Mouse (Mus musculus) CH12.LX (cell line): ENCODE data around the gene Rpl7l1. TPM values are rescaled to one million over a fixed set of nuclear protein-coding genes. Genes with fewer than 3 reads are reported as not detected.

Experiments used
- DNase-seq: peaks from one replicate; pipeline ENCODE4 v3.0.0-alpha.2; 2013; ENCODE audit errors: extremely low read depth
- H3K27ac ChIP-seq: 2 replicates; pipeline ENCODE4 v1.5.1; 2012; ENCODE audit warnings: low read depth, mild to moderate bottlenecking, control low read depth, moderate library complexity; ENCODE audit not compliant: insufficient read depth
- H3K27me3 ChIP-seq: replicated peaks from 2 replicates; pipeline ENCODE3; 2012; ENCODE audit warnings: inconsistent platforms
- H3K36me3 ChIP-seq, 2 experiments: replicated peaks in 1 of 2; 2 replicates each; pipeline versions ENCODE3 to v1.6.1; 2012; ENCODE audit warnings: inconsistent platforms in 1 of 2, low read length in 1 of 2, mild to moderate bottlenecking in 1 of 2, mixed read lengths in 1 of 2, moderate library complexity in 1 of 2; ENCODE audit not compliant: control insufficient read depth in 1 of 2, insufficient read depth in 1 of 2
- H3K4me1 ChIP-seq, 2 experiments: 2 replicates each; pipeline ENCODE4 v1.6.1; 2012; ENCODE audit warnings: inconsistent platforms in 1 of 2, moderate library complexity in 1 of 2; ENCODE audit not compliant: insufficient read depth in 2 of 2, control insufficient read depth in 1 of 2
- H3K4me2 ChIP-seq: 2 replicates; pipeline ENCODE4 v1.6.1; 2012; ENCODE audit warnings: low read depth, mild to moderate bottlenecking, control low read depth; ENCODE audit not compliant: poor library complexity, insufficient read depth, severe bottlenecking
- H3K4me3 ChIP-seq, 3 experiments: fragments of 150-350 bp in 1 of 3; sonication (generic) in 1 of 3; replicated peaks in 1 of 3; 2 replicates each; pipeline versions ENCODE3 to v1.5.1; 2011 to 2012; ENCODE audit warnings: low read depth in 2 of 3, low read length in 2 of 3, mild to moderate bottlenecking in 2 of 3, moderate library complexity in 2 of 3, control low read depth in 1 of 3, improper control_type of control experiment in 1 of 3, inconsistent platforms in 1 of 3, mixed read lengths in 1 of 3; ENCODE audit not compliant: poor library complexity in 1 of 3
- H3K79me2 ChIP-seq: replicated peaks from 2 replicates; pipeline ENCODE4 v1.6.1; 2012; ENCODE audit warnings: mild to moderate bottlenecking, moderate library complexity; ENCODE audit not compliant: control insufficient read depth, poor library complexity, insufficient read depth, severe bottlenecking; ENCODE audit errors: extremely low read depth
- H3K9ac ChIP-seq: 2 replicates; pipeline ENCODE4 v1.6.1; 2012; ENCODE audit warnings: low read depth, mild to moderate bottlenecking, control low read depth, moderate library complexity; ENCODE audit not compliant: insufficient read depth
- H3K9me3 ChIP-seq: replicated peaks from 2 replicates; pipeline ENCODE3; 2012; ENCODE audit warnings: low read length, inconsistent platforms, mixed read lengths
- BHLHE40 ChIP-seq: IDR thresholded peaks from 2 replicates; pipeline ENCODE4 v1.6.1; 2011; ENCODE audit warnings: mild to moderate bottlenecking, low read depth, low read length, improper control_type of control experiment
- CTCF ChIP-seq, 2 experiments: IDR thresholded peaks in 1 of 2; conservative IDR thresholded peaks in 1 of 2; 2 replicates each; pipeline ENCODE4 v1.5.1; 2011 to 2012; ENCODE audit warnings: low read depth in 2 of 2, low read length in 2 of 2, improper control_type of control experiment in 1 of 2, inconsistent platforms in 1 of 2, mild to moderate bottlenecking in 1 of 2, moderate library complexity in 1 of 2
- EP300 ChIP-seq: IDR thresholded peaks from 2 replicates; pipeline ENCODE4 v1.6.1; 2011; ENCODE audit warnings: low read length, improper control_type of control experiment
- GABPA ChIP-seq: IDR thresholded peaks from 2 replicates; pipeline ENCODE4 v1.6.1; 2012; ENCODE audit warnings: low read depth, low read length, improper control_type of control experiment, inconsistent platforms; ENCODE audit not compliant: insufficient replicate concordance
- HCFC1 ChIP-seq: IDR thresholded peaks from 2 replicates; pipeline ENCODE4 v1.6.1; 2012; ENCODE audit warnings: low read depth, mild to moderate bottlenecking, inconsistent platforms, low read length, improper control_type of control experiment
- JUND ChIP-seq: conservative IDR thresholded peaks from 2 replicates; pipeline ENCODE4 v1.6.1; 2011; ENCODE audit warnings: low read depth, low read length, improper control_type of control experiment
- KAT2A ChIP-seq: IDR thresholded peaks from 2 replicates; pipeline ENCODE4 v1.6.1; 2012; ENCODE audit warnings: low read length, improper control_type of control experiment, inconsistent platforms; ENCODE audit not compliant: insufficient replicate concordance
- MAX ChIP-seq: IDR thresholded peaks from 2 replicates; pipeline ENCODE4 v1.6.1; 2011; ENCODE audit warnings: low read length, improper control_type of control experiment
- MAZ ChIP-seq: IDR thresholded peaks from 2 replicates; pipeline ENCODE4 v1.6.1; 2012; ENCODE audit warnings: low read depth, mild to moderate bottlenecking, inconsistent platforms, low read length, improper control_type of control experiment, moderate library complexity
- MXI1 ChIP-seq: IDR thresholded peaks from 2 replicates; pipeline ENCODE4 v1.6.1; 2011; ENCODE audit warnings: mild to moderate bottlenecking, low read depth, low read length, improper control_type of control experiment
- NELFE ChIP-seq: IDR thresholded peaks from 2 replicates; pipeline ENCODE4 v1.6.1; 2011; ENCODE audit warnings: low read depth, low read length, improper control_type of control experiment
- NRF1 ChIP-seq: IDR thresholded peaks from 2 replicates; pipeline ENCODE4 v1.6.1; 2014; ENCODE audit warnings: low read depth, mild to moderate bottlenecking, inconsistent platforms, low read length, improper control_type of control experiment, moderate library complexity
- POLR2AphosphoS2 ChIP-seq: IDR thresholded peaks from 2 replicates; pipeline ENCODE4 v1.6.1; 2011; ENCODE audit warnings: low read depth, low read length, improper control_type of control experiment
- RCOR1 ChIP-seq: conservative IDR thresholded peaks from 2 replicates; pipeline ENCODE4 v1.6.1; 2012; ENCODE audit warnings: low read depth, mild to moderate bottlenecking, inconsistent platforms, low read length, improper control_type of control experiment
- SMC3 ChIP-seq: IDR thresholded peaks from 2 replicates; pipeline ENCODE4 v1.6.1; 2011; ENCODE audit warnings: low read depth, low read length, improper control_type of control experiment
- UBTF ChIP-seq: IDR thresholded peaks from 2 replicates; pipeline ENCODE4 v1.6.1; 2012; ENCODE audit warnings: low read depth, mild to moderate bottlenecking, inconsistent platforms, low read length, improper control_type of control experiment, moderate library complexity
- USF1 ChIP-seq: IDR thresholded peaks from 2 replicates; pipeline ENCODE4 v1.6.1; 2014; ENCODE audit warnings: low read depth, mild to moderate bottlenecking, inconsistent platforms, low read length, improper control_type of control experiment
- ZKSCAN1 ChIP-seq: IDR thresholded peaks from 2 replicates; pipeline ENCODE4 v1.6.1; 2012; ENCODE audit warnings: low read depth, inconsistent platforms, low read length, improper control_type of control experiment, borderline replicate concordance
- ZMIZ1 ChIP-seq: IDR thresholded peaks from 2 replicates; pipeline ENCODE4 v1.6.1; 2012; ENCODE audit warnings: low read depth, mild to moderate bottlenecking, inconsistent platforms, low read length, improper control_type of control experiment
- dilution Hi-C: fragments of 300-500 bp; cut with MboI; formaldehyde crosslinking; loops from 2 replicates; pipeline ENCODE4 v1.14.3; 2020; ENCODE audit warnings: low sequenced_read_pairs; ENCODE audit not compliant: extremely low pct_unique_long_range_greater_than_20kb, extremely low pct_ligation_motif_present
- in situ Hi-C: fragments of 300-500 bp; cut with MboI; formaldehyde crosslinking; loops from 3 replicates; pipeline ENCODE4 v1.14.3; 2019; ENCODE audit warnings: low sequenced_read_pairs, low pct_ligation_motif_present, low pct_unique_long_range_greater_than_20kb, mixed read lengths
- polyA plus RNA-seq: library from polyadenylated mRNA; unstranded; fragments of >175 nt; gene quantifications from 2 replicates; pipeline ENCODE4 v1.2.1, GENCODE M21; 2012; ENCODE audit warnings: low read depth; ENCODE audit not compliant: insufficient read length
- total RNA-seq, 2 experiments: library from RNA; depleted of rRNA; stranded (reverse); fragments of 300-350 nt in 1 of 2; fragments of >200 nt in 1 of 2; gene quantifications; 2 replicates each; pipeline ENCODE4 v1.2.3; 2012 to 2014

Rpl7l1 gene
- total and polyA plus RNA-seq, 3 experiments, result 160 to 296 (median 261) TPM

DNA sequence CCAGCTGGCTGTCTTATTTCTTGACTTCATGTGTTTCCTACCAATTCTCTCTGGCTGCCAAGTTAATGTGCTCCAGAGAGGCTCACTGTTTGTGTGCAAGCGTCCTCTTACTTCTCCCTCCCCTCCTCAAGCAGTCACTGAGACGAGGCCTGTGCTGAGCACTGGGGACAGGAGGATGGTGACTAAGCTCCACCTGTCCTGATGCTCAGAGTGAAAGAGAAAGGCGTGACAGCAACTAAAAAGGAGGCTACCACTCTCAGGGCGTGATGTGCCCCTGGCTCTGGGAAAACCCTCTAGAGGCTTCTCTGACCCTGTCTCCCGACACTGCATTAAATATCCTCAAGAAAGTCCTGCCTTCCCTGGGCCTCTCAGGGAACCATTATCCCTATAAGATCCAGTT lies 33.2 kb downstream of the Rpl7l1 start (continued):
- TF ChIP-seq UBTF (no peak), CTCF (conservative IDR thresholded peaks at IDR 0.05 in 1 of 2, IDR thresholded peaks at IDR 0.05 in 1 of 2; ENCODE audit: low read depth in 2 of 2, low read length in 2 of 2) (no peak), MAZ (peak; percentile 37; the same call in 1 of the 2 replicates), ZMIZ1 (no peak), ZKSCAN1 (no peak), RCOR1 (no peak), NELFE (peak; percentile 42), MAX (peak; percentile 85), USF1 (no peak)
- TF ChIP-seq, all 38 proteins: peak for 14

DNA sequence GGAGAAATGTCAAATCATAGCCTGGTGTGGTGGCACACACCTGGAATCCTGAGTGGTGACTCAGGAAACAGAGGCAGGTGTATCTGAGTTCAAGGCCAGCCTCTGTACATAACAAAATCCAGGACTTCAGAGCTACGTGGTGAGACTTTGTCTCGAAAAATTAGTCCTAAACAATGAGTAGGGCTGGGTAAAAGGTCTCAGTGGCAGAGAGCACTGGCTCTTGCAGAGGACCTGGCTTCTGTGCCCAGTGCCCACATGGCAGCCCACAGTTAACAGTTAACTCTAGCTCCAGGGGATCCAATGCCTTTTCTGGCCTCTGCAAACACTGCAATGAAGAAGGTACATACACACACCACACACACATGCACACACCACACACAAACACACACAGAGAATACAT lies 34.7 kb downstream of the Rpl7l1 start:
- DNase-seq, result no peak
- Histone ChIP-seq H3K9me3 (no peaks in the 10 kb centered on the region), H3K27ac (peak overlapping the region; percentile 7; the same call in 1 of the 2 replicates), H3K4me3 (no peak overlapping the region), H3K9ac (no peak overlapping the region), H3K27me3 (no peaks in the 10 kb centered on the region), H3K4me2 (no peak overlapping the region), H3K79me2 (peaks cover 39% of the 10 kb centered on the region), H3K36me3 (peaks cover 39 to 47% of the 10 kb centered on the region in 2 experiments), H3K4me1 (peaks cover 19 to 67% of the 10 kb centered on the region in 2 experiments)
- TF ChIP-seq ZMIZ1, result no peak
- no peak for TF ChIP-seq MXI1
- TF ChIP-seq GABPA, result no peak
- no peak for TF ChIP-seq NRF1
- dilution Hi-C loops (no loop called here), in situ Hi-C loops (no loop called here)

GRCm38 (mm10) chr17:46747234-46747633 lies 35.2 kb downstream of the Rpl7l1 start:
- peak overlapping the region; percentile 10; the same call in 1 of the 2 replicates for H3K27ac ChIP-seq
- peaks cover 42 to 53% of the 10 kb centered on the region in 2 experiments for H3K36me3 ChIP-seq
- no peak overlapping the region for H3K4me3 ChIP-seq
- H3K79me2 ChIP-seq, result peaks cover 39% of the 10 kb centered on the region
- no peaks in the 10 kb centered on the region for H3K27me3 ChIP-seq
- no peak overlapping the region for H3K4me2 ChIP-seq
- H3K9ac ChIP-seq, result no peak overlapping the region
- no peaks in the 10 kb centered on the region for H3K9me3 ChIP-seq
- no peak for DNase-seq
- in situ Hi-C loops, result no loop called here
- dilution Hi-C loops, result no loop called here
- TF ChIP-seq JUND, result no peak
- TF ChIP-seq BHLHE40, result no peak
- no peak for TF ChIP-seq SMC3
- no peak for TF ChIP-seq HCFC1
- TF ChIP-seq POLR2AphosphoS2, result no peak
- no peak for TF ChIP-seq MAX
- TF ChIP-seq KAT2A, result no peak
- TF ChIP-seq EP300, result no peak
- peaks cover 19 to 69% of the 10 kb centered on the region in 2 experiments for H3K4me1 ChIP-seq
